Mouse (Mus musculus) myocyte (in vitro differentiated cells): Measurements from ENCODE around the gene Zfp592. TPM values are rescaled to one million over a fixed set of nuclear protein-coding genes. Genes with fewer than 3 reads are reported as not detected.
A peak's percentile ranks its signal among the peaks of the same experiment; 100 is the strongest.

Experiments used
- H3K27me3 ChIP-seq: one replicate; pipeline ENCODE4 v1.6.1; 2011; ENCODE audit not compliant: control insufficient read depth, insufficient read depth, insufficient read length
- H3K36me3 ChIP-seq: one replicate; pipeline ENCODE4 v1.6.1; 2011; ENCODE audit not compliant: control insufficient read depth, insufficient read depth
- H3K4me2 ChIP-seq: one replicate; pipeline ENCODE4 v1.6.1; 2011; ENCODE audit warnings: low read depth, control low read depth
- H3K4me3 ChIP-seq: one replicate; pipeline ENCODE4 v1.5.1; 2011; ENCODE audit warnings: mild to moderate bottlenecking, control low read depth, moderate library complexity
- H3K79me2 ChIP-seq: one replicate; pipeline ENCODE4 v1.6.1; 2011; ENCODE audit not compliant: control insufficient read depth, insufficient read depth
- H3ac ChIP-seq: one replicate; pipeline ENCODE4 v1.6.1; 2011; ENCODE audit not compliant: control insufficient read depth, insufficient read length
- CEBPB ChIP-seq: IDR thresholded peaks from 2 replicates; pipeline ENCODE4 v1.6.1; 2011; ENCODE audit warnings: mild to moderate bottlenecking, moderate library complexity; ENCODE audit not compliant: poor library complexity, insufficient read depth, severe bottlenecking
- E2F4 ChIP-seq: IDR thresholded peaks from one replicate; pipeline ENCODE4 v1.6.1; 2011; ENCODE audit warnings: mild to moderate bottlenecking, control low read depth, moderate library complexity; ENCODE audit not compliant: insufficient read depth
- MAX ChIP-seq: IDR thresholded peaks from one replicate; pipeline ENCODE4 v1.6.1; 2011; ENCODE audit warnings: low read depth, mild to moderate bottlenecking, control low read depth
- MYOD1 ChIP-seq, 3 experiments: IDR thresholded peaks; one replicate each; pipeline ENCODE4 v1.6.1; 2011; ENCODE audit warnings: control low read depth in 2 of 3, low read depth in 2 of 3, mild to moderate bottlenecking in 2 of 3, moderate library complexity in 1 of 3; ENCODE audit not compliant: insufficient read length in 2 of 3, control insufficient read depth in 1 of 3
- MYOG ChIP-seq, 3 experiments: IDR thresholded peaks; one replicate each; pipeline ENCODE4 v1.6.1; 2011; ENCODE audit warnings: control low read depth in 2 of 3, low read depth in 2 of 3, mild to moderate bottlenecking in 2 of 3; ENCODE audit not compliant: insufficient read length in 2 of 3, control insufficient read depth in 1 of 3, insufficient read depth in 1 of 3
- POLR2A ChIP-seq: IDR thresholded peaks from one replicate; pipeline ENCODE4 v1.6.1; 2011; ENCODE audit warnings: low read depth, mild to moderate bottlenecking, control low read depth, moderate library complexity; ENCODE audit not compliant: insufficient read length
- POLR2AphosphoS2 ChIP-seq: IDR thresholded peaks from one replicate; pipeline ENCODE4 v1.6.1; 2011; ENCODE audit warnings: low read depth, control low read depth; ENCODE audit not compliant: insufficient read length
- REST ChIP-seq: IDR thresholded peaks from one replicate; pipeline ENCODE4 v1.6.1; 2011; ENCODE audit warnings: mild to moderate bottlenecking, control low read depth, moderate library complexity; ENCODE audit not compliant: insufficient read depth, insufficient read length
- SRF ChIP-seq: IDR thresholded peaks from one replicate; pipeline ENCODE4 v1.6.1; 2011; ENCODE audit warnings: low read depth; ENCODE audit not compliant: control insufficient read depth, insufficient read length
- TCF12 ChIP-seq: IDR thresholded peaks from one replicate; pipeline ENCODE4 v1.6.1; 2011; ENCODE audit warnings: mild to moderate bottlenecking, control low read depth; ENCODE audit not compliant: poor library complexity, insufficient read depth, severe bottlenecking
- TCF3 ChIP-seq: IDR thresholded peaks from one replicate; pipeline ENCODE4 v1.6.1; 2011; ENCODE audit warnings: low read depth, control low read depth; ENCODE audit not compliant: insufficient read length
- USF1 ChIP-seq: IDR thresholded peaks from one replicate; pipeline ENCODE4 v1.6.1; 2011; ENCODE audit warnings: low read depth, mild to moderate bottlenecking, control low read depth, moderate library complexity
- polyA plus RNA-seq: library from polyadenylated mRNA; unstranded; fragments of >200 nt; fragmentation: generic; extraction: Trizol; gene quantifications from one replicate; pipeline ENCODE4 v1.2.1, GENCODE M21; 2012; ENCODE audit warnings: missing spikeins

The Zfp592 gene
- polyA plus RNA-seq, 1 experiment, result 11.9 TPM

DNA sequence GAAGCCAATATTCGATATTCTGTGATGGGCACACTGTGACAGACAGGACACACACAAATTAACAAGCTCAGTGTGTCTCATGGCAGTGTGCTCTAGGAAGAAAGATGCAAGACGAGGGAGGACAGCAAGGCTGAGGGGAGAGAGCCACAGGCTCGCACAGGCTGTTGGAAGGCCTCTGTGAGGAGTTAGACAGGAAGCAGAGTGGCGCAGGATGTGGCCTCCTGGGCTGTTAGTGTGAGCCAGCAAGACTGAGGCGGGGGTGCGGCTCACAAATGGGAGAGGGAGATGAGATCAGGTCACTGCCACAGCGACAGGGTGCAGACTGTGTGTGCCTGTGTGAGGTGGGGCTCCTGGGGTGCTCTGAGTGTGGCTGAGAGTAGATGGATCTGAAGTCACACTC, 81.8 kb downstream of the Zfp592 start:
- TF ChIP-seq POLR2A (no peak), CEBPB (no peak), REST (no peak), MYOD1 (IDR thresholded peaks at IDR 0.05; ENCODE audit: control insufficient read depth in 1 of 3, insufficient read length in 2 of 3, low read depth in 2 of 3) (no peak), E2F4 (no peak), SRF (no peak), TCF12 (no peak), MAX (no peak), TCF3 (no peak), USF1 (no peak), MYOG (IDR thresholded peaks at IDR 0.05; ENCODE audit: control insufficient read depth in 1 of 3, insufficient read depth in 1 of 3, insufficient read length in 2 of 3, low read depth in 2 of 3) (no peak), POLR2AphosphoS2 (no peak)
- H3ac ChIP-seq, result no peak overlapping the region
- H3K36me3 ChIP-seq, result no peaks in the 10 kb centered on the region
- H3K79me2 ChIP-seq, result no peaks in the 10 kb centered on the region
- peaks cover 14% of the 10 kb centered on the region for H3K27me3 ChIP-seq
- no peak overlapping the region for H3K4me2 ChIP-seq
- H3K4me3 ChIP-seq, result no peak overlapping the region

DNA sequence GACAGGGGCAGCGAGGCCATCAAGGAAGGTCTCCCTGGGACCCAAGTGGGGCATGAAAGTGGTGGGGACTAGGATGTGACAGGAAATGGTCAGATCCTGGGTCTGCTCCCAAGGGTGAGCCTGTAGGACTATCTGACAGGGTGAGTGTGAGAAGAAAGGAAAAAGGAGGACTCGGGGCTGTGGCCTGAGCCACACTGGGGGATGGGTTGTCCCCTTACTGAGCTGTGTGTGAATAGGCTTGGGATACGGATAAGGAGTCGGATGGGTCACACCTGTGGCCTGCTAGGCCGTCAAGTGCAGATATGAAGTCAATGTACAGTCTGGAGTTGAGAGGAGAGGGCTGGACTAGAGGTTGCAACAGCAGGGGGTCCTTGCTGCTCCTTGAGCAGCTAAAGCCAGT, 82.3 kb downstream of the Zfp592 start:
- Histone ChIP-seq H3K27me3 (peaks cover 14% of the 10 kb centered on the region), H3K4me2 (no peak overlapping the region), H3K36me3 (no peaks in the 10 kb centered on the region), H3ac (no peak overlapping the region), H3K79me2 (no peaks in the 10 kb centered on the region), H3K4me3 (no peak overlapping the region)
- TF ChIP-seq MYOD1 (IDR thresholded peaks at IDR 0.05; ENCODE audit: control insufficient read depth in 1 of 3, insufficient read length in 2 of 3, low read depth in 2 of 3) (no peak), USF1 (no peak), E2F4 (no peak), TCF12 (no peak), POLR2AphosphoS2 (no peak), REST (no peak), MAX (no peak)

GRCm38 (mm10) chr7:81077009-81077408, 83.5 kb downstream of the Zfp592 start:
- Histone ChIP-seq H3K4me2 (no peak overlapping the region), H3ac (no peak overlapping the region), H3K79me2 (no peaks in the 10 kb centered on the region), H3K27me3 (peaks cover 14% of the 10 kb centered on the region), H3K36me3 (no peaks in the 10 kb centered on the region), H3K4me3 (no peak overlapping the region)
- TF ChIP-seq MAX (no peak), MYOD1 (IDR thresholded peaks at IDR 0.05; ENCODE audit: control insufficient read depth in 1 of 3, insufficient read length in 2 of 3, low read depth in 2 of 3) (peak in 1 of 3 experiments; percentile 3), MYOG (IDR thresholded peaks at IDR 0.05; ENCODE audit: control insufficient read depth in 1 of 3, insufficient read depth in 1 of 3, insufficient read length in 2 of 3, low read depth in 2 of 3) (peak in 1 of 3 experiments; percentile 32)

GRCm38 (mm10) chr7:81078740-81079139, 85.3 kb downstream of the Zfp592 start:
- H3K4me3 ChIP-seq, result no peak overlapping the region
- no peaks in the 10 kb centered on the region for H3K79me2 ChIP-seq
- H3ac ChIP-seq, result no peak overlapping the region
- H3K36me3 ChIP-seq, result no peaks in the 10 kb centered on the region
- H3K4me2 ChIP-seq, result no peak overlapping the region
- H3K27me3 ChIP-seq, result peaks cover 14% of the 10 kb centered on the region
- no peak for TF ChIP-seq E2F4
- no peak for TF ChIP-seq CEBPB
- no peak for TF ChIP-seq TCF3
- no peak for TF ChIP-seq MYOD1 (IDR thresholded peaks at IDR 0.05; ENCODE audit: control insufficient read depth in 1 of 3, insufficient read length in 2 of 3, low read depth in 2 of 3)
- TF ChIP-seq POLR2AphosphoS2, result no peak
- no peak for TF ChIP-seq SRF
- TF ChIP-seq REST, result no peak
- no peak for TF ChIP-seq TCF12
- TF ChIP-seq MAX, result no peak
- no peak for TF ChIP-seq USF1
- TF ChIP-seq POLR2A, result no peak
- no peak for TF ChIP-seq MYOG (IDR thresholded peaks at IDR 0.05; ENCODE audit: control insufficient read depth in 1 of 3, insufficient read depth in 1 of 3, insufficient read length in 2 of 3, low read depth in 2 of 3)

DNA sequence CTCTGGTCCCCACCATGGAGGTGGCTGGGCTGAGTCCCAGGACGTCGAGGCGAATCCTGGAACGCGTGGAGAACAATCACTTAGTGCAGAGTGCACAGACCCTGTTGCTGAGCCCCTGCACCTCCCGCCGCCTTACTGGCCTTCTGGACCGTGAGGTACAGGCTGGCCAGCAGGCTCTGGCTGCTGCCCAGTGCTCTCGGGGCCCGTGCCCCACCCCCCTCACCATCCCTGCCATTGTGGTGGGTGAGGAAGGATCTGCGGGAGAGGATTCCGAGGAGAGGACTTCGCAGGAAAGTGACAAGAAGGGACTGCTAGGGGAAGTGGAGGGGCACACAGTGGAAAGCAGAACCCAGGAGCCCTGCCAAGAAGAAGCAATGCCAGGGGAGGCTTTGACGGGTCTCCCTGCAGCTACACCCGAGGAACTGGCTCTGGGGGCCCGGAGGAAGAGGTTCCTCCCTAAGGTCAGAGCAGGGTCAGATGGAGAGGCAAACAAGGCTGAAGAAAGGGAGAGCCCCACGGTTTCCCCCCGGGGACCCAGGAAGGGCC, 100.0 kb downstream of the Zfp592 start:
- no peak for TF ChIP-seq TCF12
- TF ChIP-seq TCF3, result no peak
- TF ChIP-seq POLR2AphosphoS2, result peak; percentile 28
- TF ChIP-seq E2F4, result no peak
- no peak overlapping the region for H3K4me3 ChIP-seq
- peaks cover 23% of the 10 kb centered on the region for H3K27me3 ChIP-seq
- H3ac ChIP-seq, result no peak overlapping the region
- no peaks in the 10 kb centered on the region for H3K79me2 ChIP-seq
- no peaks in the 10 kb centered on the region for H3K36me3 ChIP-seq
- no peak overlapping the region for H3K4me2 ChIP-seq
